Mouse (Mus musculus): ENCODE measurements around the gene Uckl1.

Gene Uckl1

DNA sequence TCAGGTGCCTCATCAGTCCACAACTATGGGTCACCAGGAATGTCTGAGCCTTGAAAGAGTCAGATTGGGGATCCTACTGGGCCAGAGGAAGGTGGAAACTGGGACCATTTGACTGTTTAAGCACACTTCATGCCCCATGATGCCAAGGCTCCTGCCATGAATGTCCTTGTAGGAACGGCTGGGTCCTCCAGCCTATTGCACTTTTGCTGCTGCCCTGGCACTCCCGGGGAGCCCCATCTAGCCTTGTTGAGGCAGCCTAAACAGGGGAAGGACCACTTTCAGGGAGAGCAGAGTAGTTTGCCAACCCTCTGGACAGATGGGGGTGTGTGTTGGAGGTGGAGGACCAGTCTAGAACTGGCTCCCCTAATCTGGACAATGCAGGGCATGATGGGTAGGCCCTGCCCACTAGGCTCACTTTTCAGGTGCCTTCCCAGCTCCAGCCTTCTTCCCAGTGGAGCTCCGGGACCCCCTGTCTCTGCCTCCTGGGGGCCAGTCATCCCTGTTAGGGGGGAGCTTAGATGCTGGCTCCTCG is at the start of gene Uckl1:
Gene Uckl1 (minus strand): TSS at position 482 of the 532 bp plus-strand sequence.
- no peak for DNase-seq (ENCODE audit: inconsistent ontology term)

DNA sequence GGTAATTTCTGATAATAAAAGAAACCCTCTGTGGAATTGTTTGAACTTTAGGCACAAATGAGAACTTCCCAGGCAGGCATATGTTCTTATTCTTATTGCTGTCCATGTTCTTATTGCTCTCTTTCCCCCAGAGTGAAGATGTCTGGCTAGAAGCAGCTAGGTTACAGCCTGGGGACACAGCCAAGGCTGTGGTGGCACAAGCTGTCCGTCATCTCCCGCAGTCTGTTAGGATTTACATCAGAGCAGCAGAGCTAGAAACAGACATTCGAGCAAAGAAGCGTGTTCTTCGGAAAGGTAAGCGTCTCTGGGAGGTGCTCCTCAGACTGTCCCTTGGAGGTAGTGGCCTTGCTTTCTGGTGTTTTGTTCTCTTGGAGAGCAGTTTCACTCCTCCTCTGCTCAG is 47.9 kb upstream of the Uckl1 start:
- DNase-seq (ENCODE audit: inconsistent ontology term) = no peak

DNA sequence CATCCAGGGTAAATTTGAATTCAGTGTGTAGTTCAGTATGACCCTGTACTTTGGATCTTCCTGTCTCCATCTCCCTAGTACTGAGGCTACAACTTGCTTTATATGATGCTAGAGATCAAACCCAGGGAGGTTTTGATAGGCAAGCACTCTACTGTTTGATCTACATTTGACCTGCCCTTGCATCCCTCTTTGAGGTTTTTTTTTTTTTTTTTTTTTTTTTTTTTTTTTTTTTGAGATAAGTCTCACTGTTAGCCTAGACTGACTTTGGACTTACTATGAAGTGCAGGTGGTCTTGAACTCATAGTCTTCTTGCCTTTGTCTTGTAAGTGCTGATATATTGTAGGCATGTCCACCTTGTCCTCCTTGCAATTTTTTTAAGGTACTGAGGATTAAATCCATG is 43.8 kb upstream of the Uckl1 start:
- no peak for DNase-seq (ENCODE audit: inconsistent ontology term)

DNA sequence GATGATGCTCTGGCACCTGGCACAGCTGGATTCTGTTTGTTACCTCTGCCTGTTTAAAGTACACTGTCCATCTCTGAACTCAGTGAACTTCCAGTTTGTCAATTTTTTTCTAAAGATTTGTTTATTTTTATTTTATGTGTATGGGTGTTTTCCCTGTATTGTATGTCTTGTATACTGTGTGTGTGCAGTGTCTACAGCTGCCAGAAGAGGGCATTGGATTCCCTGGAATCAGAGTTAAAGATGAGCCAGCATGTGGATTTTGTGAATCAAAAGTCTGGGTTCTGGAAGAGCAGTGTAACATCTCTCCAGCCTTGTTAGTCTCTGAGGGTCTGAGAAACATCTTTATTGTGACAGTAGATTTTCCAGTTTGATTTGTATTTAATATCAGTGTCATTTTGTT is 38.7 kb upstream of the Uckl1 start:
- DNase-seq (ENCODE audit: inconsistent ontology term) = no peak

DNA sequence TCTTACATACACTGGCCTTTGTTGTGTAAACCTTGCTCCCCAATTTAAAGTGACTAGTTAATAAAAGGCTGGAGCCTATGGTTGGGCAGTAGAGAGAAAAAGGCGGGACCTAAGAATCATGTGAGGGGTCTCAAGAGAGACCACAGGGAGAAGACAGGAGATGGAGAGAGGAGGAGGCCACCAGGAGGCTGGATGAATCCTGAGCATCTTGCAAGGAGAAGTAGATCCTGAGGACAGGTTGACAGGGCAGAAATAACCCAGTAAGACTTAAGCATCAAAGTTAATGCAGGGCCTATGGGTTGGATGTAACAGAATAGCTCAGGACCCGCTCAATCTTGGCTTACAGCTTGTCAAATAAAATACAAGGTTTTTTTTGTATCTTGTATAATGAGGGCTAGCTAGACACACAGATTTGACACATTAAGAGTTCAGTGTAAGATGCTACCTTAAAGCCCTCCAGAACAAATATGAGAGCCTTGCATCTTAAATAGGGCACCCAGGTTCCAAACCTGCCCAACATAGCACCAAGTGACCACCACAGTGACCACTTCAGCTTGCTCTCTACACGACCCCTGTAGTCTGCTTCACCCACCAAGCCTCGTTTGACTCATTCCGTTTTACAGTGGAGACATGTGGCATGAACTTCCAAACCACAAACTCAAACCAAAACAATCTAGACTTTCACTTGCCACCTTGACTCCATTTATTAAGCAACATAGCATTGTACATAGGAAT is 34.2 kb upstream of the Uckl1 start:
- DNase-seq (ENCODE audit: inconsistent ontology term) = no peak

DNA sequence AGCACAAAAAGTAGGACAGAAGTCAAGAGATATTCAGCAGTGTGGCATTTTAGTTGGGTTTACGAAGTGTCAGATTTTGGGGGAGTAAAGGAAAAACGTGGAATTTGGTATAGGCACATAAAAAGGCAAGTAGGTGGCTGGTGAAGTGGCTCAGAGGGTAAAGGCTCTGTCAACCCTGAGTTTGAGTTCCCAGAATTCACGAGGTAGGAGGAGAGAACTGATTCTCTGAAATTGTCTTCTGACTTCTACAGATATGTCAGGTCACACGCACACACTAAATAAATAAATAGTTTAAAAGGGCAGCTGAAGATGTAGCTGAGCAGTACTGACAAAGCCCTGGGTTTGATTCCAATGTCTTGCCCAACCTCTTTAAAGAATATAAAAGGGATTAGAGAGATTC is 17.7 kb upstream of the Uckl1 start:
- DNase-seq (ENCODE audit: inconsistent ontology term) = no peak

DNA sequence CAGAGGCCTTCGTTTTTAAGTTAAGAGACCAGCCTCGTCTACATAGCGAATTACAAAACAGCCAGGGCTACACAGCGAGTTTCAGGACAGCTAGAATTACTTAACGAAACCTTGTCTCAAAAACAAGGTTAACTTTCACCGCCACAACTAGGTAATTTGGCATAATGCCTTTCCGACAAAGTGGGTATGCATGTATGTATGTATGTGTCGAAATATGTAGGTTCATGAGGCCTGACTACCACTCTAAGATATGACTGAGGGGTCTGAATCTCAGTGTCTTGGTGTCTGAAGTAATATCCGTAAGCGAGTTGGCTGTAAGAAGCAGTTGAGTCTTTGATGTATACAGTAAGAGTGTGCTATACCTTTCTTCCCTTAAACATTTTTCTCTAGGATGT is 17.1 kb upstream of the Uckl1 start:
- DNase-seq (ENCODE audit: inconsistent ontology term) = no peak

DNA sequence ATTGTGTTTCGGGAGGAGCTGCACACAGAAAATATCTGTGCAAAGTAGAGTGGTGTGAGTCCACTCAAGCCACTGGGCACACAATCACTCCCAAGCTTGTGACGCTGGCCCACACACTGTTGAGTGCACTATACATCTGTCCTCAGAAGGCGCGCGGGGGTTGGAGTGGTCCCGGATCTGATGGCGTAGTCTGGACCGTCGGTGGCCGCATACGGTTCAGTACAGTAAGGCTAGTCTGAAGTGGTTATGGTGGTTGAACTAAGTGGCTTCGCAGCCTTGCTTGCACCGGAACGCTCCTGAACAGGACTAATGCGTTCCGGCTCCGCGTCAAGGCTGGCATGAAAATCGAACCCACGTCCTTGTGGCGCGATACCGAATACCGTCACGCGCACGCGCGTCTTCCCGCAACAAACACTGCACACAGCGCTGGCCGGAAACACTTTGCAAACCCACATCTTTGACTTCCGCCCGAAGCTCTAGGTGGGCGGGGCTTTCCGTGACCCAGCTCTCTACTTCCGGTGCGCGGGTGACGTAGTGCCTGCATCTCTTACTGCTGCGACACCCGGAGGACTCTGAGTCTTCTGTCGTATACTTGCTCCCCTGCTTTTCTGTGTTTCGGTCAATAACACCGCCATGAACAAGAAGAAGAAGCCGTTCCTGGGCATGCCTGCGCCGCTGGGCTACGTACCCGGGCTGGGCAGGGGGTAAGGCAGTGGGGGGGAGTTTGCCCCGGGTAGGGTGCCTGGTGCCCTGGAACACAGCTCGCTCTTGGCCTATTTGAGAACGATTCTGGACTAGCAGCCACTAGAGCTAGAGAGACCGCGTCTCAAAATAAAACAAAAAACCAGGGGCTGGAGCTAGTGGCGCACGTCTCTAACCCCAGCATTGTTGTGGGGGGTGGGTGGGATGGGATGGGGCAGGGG is 16.4 kb upstream of the Uckl1 start:
- peak; percentile 95 for DNase-seq (ENCODE audit: inconsistent ontology term)

DNA sequence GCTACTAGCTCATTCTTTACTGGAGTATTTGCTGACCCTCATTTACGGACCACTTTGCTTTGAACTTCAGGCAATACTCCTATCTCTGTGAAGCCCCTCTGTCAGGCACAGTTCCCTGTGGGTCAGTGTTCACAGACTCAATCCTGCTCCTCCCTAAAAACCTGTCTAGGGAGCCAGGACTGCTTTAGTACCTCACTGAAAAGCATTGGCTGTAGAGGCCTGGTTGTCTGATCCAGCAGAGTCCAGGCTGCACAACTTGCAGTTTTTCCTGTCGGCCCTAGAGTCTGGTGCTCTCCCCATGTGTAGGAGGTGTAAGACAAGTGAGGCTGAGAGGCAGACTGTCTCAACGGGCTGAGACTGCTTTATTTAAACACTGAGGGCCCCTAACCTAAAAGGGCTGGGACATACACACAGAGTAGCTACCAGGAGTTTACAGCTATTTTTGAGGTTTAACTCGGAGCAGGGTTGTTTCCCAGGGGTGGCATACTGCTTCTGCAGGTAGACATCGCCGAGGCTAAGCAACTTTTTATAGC is 15.6 kb upstream of the Uckl1 start:
- no peak for DNase-seq (ENCODE audit: inconsistent ontology term)

DNA sequence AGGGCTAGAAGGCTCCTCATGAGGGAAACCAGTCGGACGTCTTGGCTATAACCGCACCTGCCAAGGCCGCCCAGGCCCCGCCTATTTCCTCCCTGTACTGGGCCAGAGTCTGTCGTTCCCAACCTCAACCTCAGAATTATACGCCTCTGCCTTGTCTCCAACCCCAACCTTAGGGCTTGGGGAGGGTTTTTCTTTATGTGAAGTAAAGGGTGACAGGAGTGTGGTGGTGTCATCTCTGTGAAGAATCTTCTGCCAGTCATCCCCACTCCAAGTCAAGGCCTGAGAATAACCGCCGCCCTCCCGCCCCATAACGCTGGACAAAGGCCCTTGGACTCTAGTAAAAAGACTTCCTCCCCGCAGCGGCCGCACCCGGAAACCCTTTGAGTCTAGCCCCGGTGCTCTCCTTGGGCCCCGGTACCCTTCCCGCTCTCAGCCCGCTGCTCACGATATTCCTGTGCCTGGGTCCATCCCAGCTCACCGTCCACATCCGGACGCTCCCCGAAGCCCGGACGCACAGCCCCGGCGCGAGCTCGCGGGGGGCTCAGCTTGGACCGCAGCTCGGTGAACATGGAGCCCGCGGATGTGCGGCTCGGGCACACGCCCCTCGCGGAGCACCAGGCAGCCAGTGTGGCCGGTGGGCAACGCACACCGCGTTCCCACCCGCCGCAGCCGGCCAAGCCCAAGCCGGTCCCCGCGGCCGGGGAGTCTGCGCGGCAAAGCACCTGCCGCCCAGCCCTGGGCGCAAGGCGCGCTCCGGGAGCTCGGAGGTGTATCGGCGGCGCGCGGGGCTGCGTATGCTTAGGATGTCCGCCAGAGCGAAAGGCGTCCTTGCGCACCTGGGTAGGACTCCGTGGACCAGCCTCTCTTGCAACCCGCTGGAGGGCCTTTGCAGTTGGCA is 14.0 kb upstream of the Uckl1 start, which contains the start of gene Samd10:
Gene Samd10 (minus strand): TSS at position 759 of the 898 bp plus-strand sequence.
- peak; percentile 54 for DNase-seq (ENCODE audit: inconsistent ontology term)

DNA sequence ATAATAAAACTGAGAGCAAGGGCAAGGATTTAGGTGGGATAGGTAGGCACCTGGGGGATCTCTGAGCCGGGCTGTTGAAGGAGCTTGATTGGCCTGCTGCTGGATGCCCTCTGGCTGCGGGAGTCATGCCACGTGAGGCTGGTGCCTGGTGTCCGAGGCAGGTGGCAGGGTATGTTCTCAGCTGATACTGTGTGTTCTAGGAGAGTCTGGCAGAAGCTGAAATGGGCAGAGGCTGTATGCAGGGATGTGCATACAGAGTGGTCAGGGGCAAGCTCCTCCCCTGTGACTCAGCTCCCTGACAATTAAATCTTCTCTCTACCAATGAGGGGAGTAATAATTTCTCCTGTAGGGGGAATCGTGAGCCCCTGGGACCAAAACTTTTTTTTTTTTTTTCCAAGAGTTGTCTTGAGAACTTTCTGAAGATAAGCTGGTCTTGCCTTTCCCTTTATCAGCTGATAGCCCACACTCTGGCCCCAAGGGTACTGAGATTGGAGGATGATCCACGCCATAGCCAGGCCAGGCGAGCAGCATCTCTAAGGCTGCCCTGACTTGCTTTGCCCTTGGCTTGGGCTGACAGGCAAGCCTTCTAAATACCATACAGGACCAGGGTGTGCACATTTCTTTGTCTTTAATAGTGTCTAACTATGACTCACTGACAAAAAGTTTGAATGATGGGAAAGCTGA is 12.8 kb upstream of the Uckl1 start:
- peak; percentile 69 for DNase-seq (ENCODE audit: inconsistent ontology term)

DNA sequence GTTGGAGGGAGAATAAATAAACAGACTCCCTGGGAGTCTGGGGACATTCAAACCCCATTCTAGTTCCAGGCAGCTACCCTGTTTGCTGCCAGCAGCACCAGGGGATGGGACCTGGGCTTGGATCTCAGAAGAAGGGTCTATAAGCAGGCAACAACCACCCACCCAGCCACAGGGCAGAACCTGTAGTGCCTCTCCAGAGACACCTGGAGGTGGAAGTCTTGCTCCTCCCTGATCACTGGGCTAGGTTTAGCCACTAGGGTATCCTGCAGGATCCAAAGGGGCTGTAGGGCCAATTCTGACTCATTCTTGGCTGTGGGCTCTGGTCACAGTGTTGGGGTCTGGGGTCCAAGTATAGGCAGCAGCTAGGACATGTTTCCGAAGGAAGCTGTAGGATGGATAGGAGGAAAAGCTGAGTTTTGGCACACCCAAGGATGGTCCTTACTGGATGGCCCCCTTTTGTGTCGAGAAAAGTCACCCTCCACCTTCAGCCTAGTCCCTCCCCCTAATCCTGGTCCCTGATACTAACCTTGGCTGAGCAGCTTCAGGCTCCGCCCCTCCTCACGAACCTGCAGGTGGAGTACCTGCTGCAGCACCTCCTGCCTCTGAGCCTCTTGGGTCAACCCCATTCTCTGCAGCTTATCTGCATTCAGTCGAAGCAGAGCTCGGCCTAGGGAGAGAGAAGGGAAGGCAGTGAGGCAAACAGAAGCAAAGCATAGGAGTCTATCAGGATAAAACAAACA is 11.7 kb upstream of the Uckl1 start:
- DNase-seq (ENCODE audit: inconsistent ontology term) = no peak

DNA sequence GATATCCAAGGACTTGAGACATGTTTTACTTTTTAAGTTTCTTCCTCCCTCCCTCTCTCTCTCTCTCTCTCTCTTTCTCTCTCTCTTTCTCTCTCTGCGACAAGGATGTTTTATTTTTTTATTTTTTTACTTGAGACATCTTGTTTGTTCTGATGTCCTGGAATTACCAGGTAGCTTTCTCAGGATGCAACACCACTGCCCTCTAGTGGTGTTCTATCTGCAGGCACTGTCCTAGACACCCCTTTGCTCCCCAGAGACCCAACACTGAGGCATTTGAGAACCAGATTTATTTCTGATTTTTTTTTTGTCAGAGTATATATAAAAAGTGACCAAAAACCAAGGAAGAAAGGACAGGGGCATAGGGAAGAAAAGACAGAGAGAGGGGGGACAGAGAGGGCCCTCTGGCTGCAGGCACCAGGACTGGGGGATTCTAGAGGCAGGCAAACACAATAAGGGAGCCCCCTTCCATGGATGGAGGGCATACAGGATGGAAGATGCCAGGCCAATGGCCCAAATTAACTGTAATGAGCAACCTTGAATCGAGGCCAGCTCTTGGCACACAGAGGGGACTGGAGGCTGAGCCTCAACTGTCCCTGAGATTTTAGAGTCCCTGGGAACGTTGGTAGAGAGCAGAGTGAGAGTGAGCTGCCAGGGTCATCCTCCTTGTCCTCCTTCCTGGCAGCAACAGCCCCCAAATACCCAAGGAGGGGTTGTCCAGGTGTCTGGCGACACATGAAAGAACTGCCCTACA is 10.4 kb upstream of the Uckl1 start:
- no peak for DNase-seq (ENCODE audit: inconsistent ontology term)

DNA sequence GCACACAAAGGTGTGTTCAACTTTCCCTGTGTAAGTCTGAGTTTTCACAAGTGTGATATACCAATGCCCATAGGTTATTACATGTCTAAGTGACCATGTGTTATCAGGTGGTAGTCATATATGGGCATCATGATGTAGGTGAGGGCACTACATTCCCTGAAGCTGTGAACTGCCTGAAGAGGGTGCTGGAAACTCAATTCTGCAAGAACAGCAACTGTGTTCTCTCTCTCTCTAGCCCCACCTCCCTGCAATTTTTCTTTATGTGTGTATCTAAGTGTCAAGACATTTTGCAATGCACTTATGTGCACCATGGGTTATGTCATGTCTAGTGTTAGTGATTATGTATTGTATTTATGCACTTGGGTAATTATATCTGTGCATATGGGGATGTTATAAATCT is 9.2 kb upstream of the Uckl1 start:
- no peak for DNase-seq (ENCODE audit: inconsistent ontology term)

DNA sequence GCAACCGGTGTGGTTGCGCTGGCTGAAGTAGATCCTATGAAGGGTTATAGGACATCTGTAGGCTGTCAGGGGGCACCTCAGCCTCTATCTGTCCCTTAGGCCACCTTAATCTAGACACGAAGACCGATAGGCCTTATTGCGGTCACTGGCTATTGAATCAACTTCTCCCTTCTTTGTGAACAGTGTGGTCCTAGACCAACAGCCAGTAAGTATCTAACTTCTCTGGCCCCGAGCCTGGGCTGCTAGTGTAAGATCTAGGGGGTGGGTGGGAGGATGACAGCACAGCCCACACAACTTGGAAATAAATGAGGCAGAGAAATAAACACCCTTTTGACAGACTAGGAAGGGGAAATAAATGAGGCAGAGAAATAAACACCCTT is 8.3 kb upstream of the Uckl1 start:
- DNase-seq (ENCODE audit: inconsistent ontology term) = peak; percentile 65

DNA sequence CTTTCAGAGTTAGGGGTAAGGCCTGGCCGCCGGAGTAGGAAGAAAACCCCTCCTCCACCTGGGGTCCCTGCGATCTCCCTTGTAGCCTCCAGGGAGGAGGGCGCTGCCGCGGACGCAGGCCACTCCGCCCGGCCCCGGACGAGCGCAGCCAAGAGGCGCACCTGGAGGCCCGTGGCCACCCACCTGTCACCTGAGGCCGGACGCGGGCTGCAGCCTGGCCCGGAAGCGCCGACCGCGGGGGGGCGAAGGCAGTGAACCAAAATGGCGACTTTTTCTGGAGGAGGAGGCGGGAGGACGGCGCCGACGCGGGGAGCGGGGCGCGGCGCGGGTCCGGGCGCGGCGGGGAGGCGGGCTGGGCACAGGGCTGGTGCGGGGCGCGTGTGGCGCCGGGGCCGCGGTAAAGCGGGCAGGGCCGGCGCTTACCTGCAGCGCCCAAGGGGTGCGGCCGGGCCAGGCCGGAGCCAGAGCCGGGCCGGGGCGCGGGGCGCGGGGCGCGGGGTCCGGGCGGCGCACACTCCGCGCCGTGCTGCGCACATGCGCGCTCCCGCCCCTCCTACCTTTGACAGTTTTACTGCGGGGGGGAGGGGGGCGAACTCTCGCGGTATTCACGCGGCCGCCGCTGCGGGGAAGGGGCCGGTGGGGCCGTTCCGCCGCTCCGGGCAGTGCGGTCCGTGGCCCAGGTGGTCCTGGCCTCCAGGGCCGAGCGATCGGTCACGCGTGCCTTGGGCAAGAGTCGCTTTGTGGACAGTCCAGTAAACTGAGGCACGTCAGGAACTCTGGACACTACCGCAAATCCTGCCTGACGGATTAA is 7.7 kb upstream of the Uckl1 start, which contains the start of gene Zfp512b:
Gene Zfp512b (minus strand): TSS at position 573 of the 811 bp plus-strand sequence.
- peak; percentile 85 for DNase-seq (ENCODE audit: inconsistent ontology term)

DNA sequence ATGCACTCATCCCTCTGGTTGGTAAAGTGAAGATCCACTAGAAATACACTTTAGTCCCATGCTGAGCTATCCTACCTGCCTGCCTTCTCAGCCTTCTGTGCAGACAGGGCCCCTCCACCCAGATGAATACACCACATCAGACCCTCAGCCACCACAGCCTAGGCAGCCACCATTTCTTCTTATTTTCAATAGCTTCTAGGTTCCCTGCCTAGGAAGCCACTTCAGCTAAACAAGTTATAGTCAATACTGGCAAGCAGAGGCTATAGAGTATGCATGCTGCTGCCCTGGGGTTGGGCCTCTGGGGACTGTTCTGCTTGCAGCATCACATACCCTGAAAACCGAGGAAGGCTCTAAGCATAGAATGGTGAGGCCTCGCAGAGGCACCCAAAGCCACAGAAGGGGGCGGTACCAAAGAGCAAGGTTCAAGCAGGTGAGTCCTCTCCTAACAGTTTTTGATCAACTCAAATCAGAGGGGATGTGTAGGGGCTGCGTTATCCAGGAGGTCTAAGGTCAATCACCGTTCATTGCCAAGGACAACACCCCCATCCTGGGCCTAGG is 6.9 kb upstream of the Uckl1 start, which contains the start of gene Prpf6:
Gene Prpf6 (plus strand): TSS at position 341 of the 558 bp plus-strand sequence.
- DNase-seq (ENCODE audit: inconsistent ontology term) = no peak

DNA sequence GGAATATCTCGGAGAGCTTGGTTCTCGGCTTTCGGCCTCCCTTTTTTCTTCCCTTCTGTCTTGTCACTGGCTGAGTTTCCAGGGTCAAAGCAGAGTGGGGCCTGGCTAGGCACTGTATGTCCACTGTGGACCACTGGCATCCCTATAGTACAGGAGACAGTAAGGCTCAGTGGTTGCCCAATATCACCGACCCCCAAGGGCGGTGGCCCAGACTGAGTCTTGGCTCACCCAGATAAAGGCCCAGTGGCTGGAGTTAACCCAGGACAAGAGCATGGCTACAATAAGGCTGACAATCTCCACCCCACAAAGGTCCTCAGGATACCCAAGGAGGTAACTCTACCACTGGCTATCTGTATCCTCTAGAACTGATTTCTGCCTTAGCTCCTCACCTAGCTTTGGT is 5.8 kb upstream of the Uckl1 start:
- DNase-seq (ENCODE audit: inconsistent ontology term) = no peak
